Mouse (Mus musculus) C2C12 (cell line): ENCODE measurements around the gene Ap4b1.

ENCODE experiments used
- CEBPB ChIP-seq: IDR thresholded peaks from one replicate; pipeline ENCODE4 v1.6.1; 2011; ENCODE audit warnings: low read depth, mild to moderate bottlenecking, control low read depth, moderate library complexity
- CTCF ChIP-seq: IDR thresholded peaks from one replicate; pipeline ENCODE4 v1.5.1; 2011; ENCODE audit not compliant: control insufficient read depth, insufficient read depth, insufficient read length
- MAX ChIP-seq: IDR thresholded peaks from one replicate; pipeline ENCODE4 v1.6.1; 2011; ENCODE audit warnings: mild to moderate bottlenecking, control low read depth

- no peak for TF ChIP-seq CTCF
- no peak for TF ChIP-seq CEBPB
- no peak for TF ChIP-seq MAX
Measured at GRCm38 (mm10) chr3:103787225-103787624, 22.1 kb upstream of the Ap4b1 start.
